Mouse (Mus musculus) forelimb bud, embryonic 11.5 days (tissue): ENCODE data around the gene Sync.

Experiments used
- DNase-seq: peaks from one replicate; pipeline ENCODE4 v3.0.0-alpha.2; 2012; ENCODE audit warnings: low read depth, low spot score

Sync gene

GRCm38 (mm10) chr4:129303816-129304215, 16.4 kb downstream of the Sync start:
- no peak for DNase-seq

- no peak for DNase-seq
Observed at GRCm38 (mm10) chr4:129304306-129304705, 16.9 kb downstream of the Sync start.

GRCm38 (mm10) chr4:129307936-129308335, 20.5 kb downstream of the Sync start:
- no peak for DNase-seq

- no peak for DNase-seq
Observed at GRCm38 (mm10) chr4:129313886-129314285, 26.5 kb downstream of the Sync start.

GRCm38 (mm10) chr4:129320876-129321275, 33.5 kb downstream of the Sync start:
- no peak for DNase-seq

GRCm38 (mm10) chr4:129322042-129322441, 34.6 kb downstream of the Sync start:
- DNase-seq, result no peak

- no peak for DNase-seq
Observed at GRCm38 (mm10) chr4:129323491-129323890, 36.1 kb downstream of the Sync start.

GRCm38 (mm10) chr4:129324756-129325155, 37.3 kb downstream of the Sync start:
- DNase-seq, result no peak

- DNase-seq, result no peak
Observed at GRCm38 (mm10) chr4:129326191-129326590, 38.8 kb downstream of the Sync start.

- DNase-seq, result no peak
Observed at GRCm38 (mm10) chr4:129332846-129333245, 45.4 kb downstream of the Sync start.

GRCm38 (mm10) chr4:129334677-129335215, 47.3 kb downstream of the Sync start:
- peak; percentile 27 for DNase-seq

- peak; percentile 99 for DNase-seq
Observed at GRCm38 (mm10) chr4:129335216-129336074, 48.0 kb downstream of the Sync start, which contains the start of the genes Rbbp4 and Zbtb8os. Gene Rbbp4, minus strand, starts transcription at chr4:129335370. Gene Zbtb8os, plus strand, starts transcription at chr4:129335695.

- no peak for DNase-seq
Observed at GRCm38 (mm10) chr4:129336291-129336690, 48.9 kb downstream of the Sync start.

- DNase-seq, result no peak
Observed at GRCm38 (mm10) chr4:129339743-129340142, 52.3 kb downstream of the Sync start.

- DNase-seq, result peak; percentile 11
Observed at GRCm38 (mm10) chr4:129341888-129342287, 54.5 kb downstream of the Sync start.

- DNase-seq, result no peak
Observed at GRCm38 (mm10) chr4:129342705-129343104, 55.3 kb downstream of the Sync start.

GRCm38 (mm10) chr4:129346481-129347154, 59.2 kb downstream of the Sync start:
- no peak for DNase-seq

GRCm38 (mm10) chr4:129350644-129351043, 63.2 kb downstream of the Sync start:
- DNase-seq, result peak; percentile 88

- no peak for DNase-seq
Observed at GRCm38 (mm10) chr4:129351111-129351510, 63.7 kb downstream of the Sync start.

- no peak for DNase-seq
Observed at GRCm38 (mm10) chr4:129353176-129353575, 65.8 kb downstream of the Sync start.

- DNase-seq, result no peak
Observed at GRCm38 (mm10) chr4:129354236-129354635, 66.8 kb downstream of the Sync start.

GRCm38 (mm10) chr4:129357613-129358163, 70.3 kb downstream of the Sync start:
- no peak for DNase-seq
